Mouse (Mus musculus): Measurements from ENCODE around the gene Avil. TPM values are rescaled to one million over a fixed set of nuclear protein-coding genes. Genes with fewer than 3 reads are reported as not detected.

The Avil gene
- polyA plus RNA-seq, 1 experiment from 2014 or later = 0.20 TPM

- TF ChIP-seq CTCF (IDR thresholded peaks at IDR 0.05; ENCODE audit: low read depth) = no peak
- no peak overlapping the region for H3K9ac ChIP-seq (ENCODE audit: low read depth, low read length)
- 75% methylated on average over 5 of the region's 5 CpGs for WGBS
- no peak overlapping the region for H3K27ac ChIP-seq (ENCODE audit: low read depth, low read length)
- no peak overlapping the region; the same call in 1 of the 2 replicates for H3K4me2 ChIP-seq (replicated peaks; ENCODE audit: low read depth)
- no peaks in the 10 kb centered on the region for H3K27me3 ChIP-seq (replicated peaks; ENCODE audit: control insufficient read depth, insufficient read depth, low read length)
- no peak for ATAC-seq
- peaks cover 23% of the 10 kb centered on the region for H3K36me3 ChIP-seq (ENCODE audit: control insufficient read depth, insufficient read depth)
- no peaks in the 10 kb centered on the region for H3K9me3 ChIP-seq (ENCODE audit: control insufficient read depth)
- H3K4me3 ChIP-seq (ENCODE audit: low read depth, low read length) = no peak overlapping the region
- H3K4me1 ChIP-seq (replicated peaks; ENCODE audit: control insufficient read depth, insufficient read depth, low read length) = 0 out of 2 replicates have a peak, but pooled peaks cover 4% of the 10 kb centered on the region
These were observed 62.0 kb downstream of the Avil start for GRCm38 (mm10) chr10:127062503-127062902.

GRCm38 (mm10) chr10:127063239-127063872, 62.8 kb downstream of the Avil start, which contains the start of gene Cdk4:
TSS of gene Cdk4 (plus strand) at chr10:127063534.
- peak within 1 kb of the TSS; percentile 75 for H3K4me3 ChIP-seq (ENCODE audit: low read depth, low read length)
- H3K9ac ChIP-seq (ENCODE audit: low read depth, low read length) = peak within 1 kb of the TSS; percentile 79
- H3K9me3 ChIP-seq (ENCODE audit: control insufficient read depth) = no peaks in the 10 kb centered on the region
- no peak for TF ChIP-seq CTCF (IDR thresholded peaks at IDR 0.05; ENCODE audit: low read depth)
- H3K27me3 ChIP-seq (replicated peaks; ENCODE audit: control insufficient read depth, insufficient read depth, low read length) = no peaks in the 10 kb centered on the region
- 0 out of 2 replicates have a peak, but pooled peaks cover 4% of the 10 kb centered on the region for H3K4me1 ChIP-seq (replicated peaks; ENCODE audit: control insufficient read depth, insufficient read depth, low read length)
- peaks cover 31% of the 10 kb centered on the region for H3K36me3 ChIP-seq (ENCODE audit: control insufficient read depth, insufficient read depth)
- peak within 1 kb of the TSS; percentile 85 for H3K4me2 ChIP-seq (replicated peaks; ENCODE audit: low read depth)
- ATAC-seq = peak; percentile 88
- H3K27ac ChIP-seq (ENCODE audit: low read depth, low read length) = peak within 1 kb of the TSS; percentile 84
- 1% methylated on average over 46 of the region's 46 CpGs for WGBS

- Histone ChIP-seq H3K4me3 (ENCODE audit: low read depth, low read length) (peak overlapping the region; percentile 75), H3K9me3 (ENCODE audit: control insufficient read depth) (no peaks in the 10 kb centered on the region), H3K9ac (ENCODE audit: low read depth, low read length) (peak overlapping the region; percentile 79), H3K4me2 (replicated peaks; ENCODE audit: low read depth) (peak overlapping the region; percentile 85), H3K4me1 (replicated peaks; ENCODE audit: control insufficient read depth, insufficient read depth, low read length) (0 out of 2 replicates have a peak, but pooled peaks cover 4% of the 10 kb centered on the region), H3K36me3 (ENCODE audit: control insufficient read depth, insufficient read depth) (peaks cover 35% of the 10 kb centered on the region), H3K27me3 (replicated peaks; ENCODE audit: control insufficient read depth, insufficient read depth, low read length) (no peaks in the 10 kb centered on the region), H3K27ac (ENCODE audit: low read depth, low read length) (peak overlapping the region; percentile 84)
- ATAC-seq = no peak
- 8% methylated on average over 37 of the region's 37 CpGs for WGBS
- TF ChIP-seq CTCF (IDR thresholded peaks at IDR 0.05; ENCODE audit: low read depth) = no peak
These were observed 63.7 kb downstream of the Avil start for GRCm38 (mm10) chr10:127063913-127064870.

- ATAC-seq = no peak
- TF ChIP-seq CTCF (IDR thresholded peaks at IDR 0.05; ENCODE audit: low read depth) = no peak
- WGBS = 41% methylated on average over 9 of the region's 9 CpGs
- 0 out of 2 replicates have a peak, but pooled peaks cover 9% of the 10 kb centered on the region for H3K4me1 ChIP-seq (replicated peaks; ENCODE audit: control insufficient read depth, insufficient read depth, low read length)
- no peak overlapping the region for H3K4me2 ChIP-seq (replicated peaks; ENCODE audit: low read depth)
- H3K4me3 ChIP-seq (ENCODE audit: low read depth, low read length) = no peak overlapping the region
- H3K27me3 ChIP-seq (replicated peaks; ENCODE audit: control insufficient read depth, insufficient read depth, low read length) = no peaks in the 10 kb centered on the region
- H3K9me3 ChIP-seq (ENCODE audit: control insufficient read depth) = no peaks in the 10 kb centered on the region
- 0 out of 2 replicates have a peak overlapping the region, but pooled peaks have one; percentile 29 for H3K27ac ChIP-seq (ENCODE audit: low read depth, low read length)
- no peak overlapping the region for H3K9ac ChIP-seq (ENCODE audit: low read depth, low read length)
- H3K36me3 ChIP-seq (ENCODE audit: control insufficient read depth, insufficient read depth) = peaks cover 35% of the 10 kb centered on the region
These were observed 65.5 kb downstream of the Avil start for GRCm38 (mm10) chr10:127065981-127066380.

- no peak for TF ChIP-seq CTCF (IDR thresholded peaks at IDR 0.05; ENCODE audit: low read depth)
- no peak overlapping the region for H3K4me2 ChIP-seq (replicated peaks; ENCODE audit: low read depth)
- H3K27me3 ChIP-seq (replicated peaks; ENCODE audit: control insufficient read depth, insufficient read depth, low read length) = no peaks in the 10 kb centered on the region
- 0 out of 2 replicates have a peak, but pooled peaks cover 12% of the 10 kb centered on the region for H3K4me1 ChIP-seq (replicated peaks; ENCODE audit: control insufficient read depth, insufficient read depth, low read length)
- ATAC-seq = no peak
- no peak overlapping the region for H3K9ac ChIP-seq (ENCODE audit: low read depth, low read length)
- peak overlapping the region; percentile 17 for H3K27ac ChIP-seq (ENCODE audit: low read depth, low read length)
- 79% methylated on average over 14 of the region's 14 CpGs for WGBS
- no peaks in the 10 kb centered on the region for H3K9me3 ChIP-seq (ENCODE audit: control insufficient read depth)
- no peak overlapping the region for H3K4me3 ChIP-seq (ENCODE audit: low read depth, low read length)
- peaks cover 35% of the 10 kb centered on the region for H3K36me3 ChIP-seq (ENCODE audit: control insufficient read depth, insufficient read depth)
These were observed 66.1 kb downstream of the Avil start for GRCm38 (mm10) chr10:127066519-127067018.
